Mouse (Mus musculus): Measurements from ENCODE around the gene Cemip.
"Not testable (repeated sequence)": the region's sequence is repeated elsewhere in the genome, so short reads cannot be mapped to it uniquely, and the experiment has no call there.

The Cemip gene

GRCm38 (mm10) chr7:84086039-84086829 is at the start of gene Cemip:
TSS of gene Cemip (minus strand) at chr7:84086502.
- DNase-seq (ENCODE audit: low spot score in 2 of 2), result peak; percentile 63 to 82

GRCm38 (mm10) chr7:84132704-84133103 is 46.4 kb upstream of the Cemip start:
- no peak for DNase-seq (ENCODE audit: low spot score in 2 of 2)

GRCm38 (mm10) chr7:84131736-84132135 is 45.4 kb upstream of the Cemip start:
- no peak for DNase-seq (ENCODE audit: low spot score in 2 of 2)

- no peak for DNase-seq (ENCODE audit: low spot score in 2 of 2)
Measured at GRCm38 (mm10) chr7:84128661-84129060, 42.4 kb upstream of the Cemip start.

- no peak for DNase-seq (ENCODE audit: low spot score in 2 of 2)
Measured at GRCm38 (mm10) chr7:84125730-84126129, 39.4 kb upstream of the Cemip start.

- not testable (repeated sequence) for DNase-seq (ENCODE audit: low spot score in 2 of 2)
Measured at GRCm38 (mm10) chr7:84123651-84124050, 37.3 kb upstream of the Cemip start.

- no peak for DNase-seq (ENCODE audit: low spot score in 2 of 2)
Measured at GRCm38 (mm10) chr7:84121778-84122177, 35.5 kb upstream of the Cemip start.

- no peak for DNase-seq (ENCODE audit: low spot score in 2 of 2)
Measured at GRCm38 (mm10) chr7:84120142-84120760, 33.9 kb upstream of the Cemip start.

- no peak for DNase-seq (ENCODE audit: low spot score in 2 of 2)
Measured at GRCm38 (mm10) chr7:84119216-84120105, 33.2 kb upstream of the Cemip start.

- DNase-seq (ENCODE audit: low spot score in 2 of 2), result no peak
Measured at GRCm38 (mm10) chr7:84117543-84118122, 31.3 kb upstream of the Cemip start.

GRCm38 (mm10) chr7:84116621-84117542 is 30.6 kb upstream of the Cemip start:
- no peak for DNase-seq (ENCODE audit: low spot score in 2 of 2)

- no peak for DNase-seq (ENCODE audit: low spot score in 2 of 2)
Measured at GRCm38 (mm10) chr7:84115385-84115784, 29.1 kb upstream of the Cemip start.

- DNase-seq (ENCODE audit: low spot score in 2 of 2), result no peak
Measured at GRCm38 (mm10) chr7:84114775-84115174, 28.5 kb upstream of the Cemip start.

GRCm38 (mm10) chr7:84113035-84113390 is 26.7 kb upstream of the Cemip start:
- no peak for DNase-seq (ENCODE audit: low spot score in 2 of 2)

GRCm38 (mm10) chr7:84112351-84113034 is 26.2 kb upstream of the Cemip start:
- DNase-seq (ENCODE audit: low spot score in 2 of 2), result no peak

- no peak for DNase-seq (ENCODE audit: low spot score in 2 of 2)
Measured at GRCm38 (mm10) chr7:84111716-84112350, 25.5 kb upstream of the Cemip start.

GRCm38 (mm10) chr7:84106942-84107341 is 20.6 kb upstream of the Cemip start:
- DNase-seq (ENCODE audit: low spot score in 2 of 2), result no peak

GRCm38 (mm10) chr7:84102589-84102988 is 16.3 kb upstream of the Cemip start:
- DNase-seq (ENCODE audit: low spot score in 2 of 2), result no peak

- no peak for DNase-seq (ENCODE audit: low spot score in 2 of 2)
Measured at GRCm38 (mm10) chr7:84100672-84101071, 14.4 kb upstream of the Cemip start.

GRCm38 (mm10) chr7:84098098-84098497 is 11.8 kb upstream of the Cemip start:
- no peak for DNase-seq (ENCODE audit: low spot score in 2 of 2)

Measured in spleen, postnatal 4 days (tissue).